Mouse (Mus musculus): ENCODE measurements around the gene Cacnb2. TPM values are rescaled to one million over a fixed set of nuclear protein-coding genes. Genes with fewer than 3 reads are reported as not detected.

The Cacnb2 gene
- total and polyA plus RNA-seq, 2 experiments from 2014 or later = 10.9 to 28.7 TPM

- no peak for TF ChIP-seq CTCF (IDR thresholded peaks at IDR 0.05)
- Histone ChIP-seq H3K9ac (replicated peaks; ENCODE audit: low read length, poor library complexity, severe bottlenecking) (no peak overlapping the region), H3K4me1 (ENCODE audit: insufficient read depth, low read length) (0 out of 2 replicates have a peak, but pooled peaks cover 5% of the 10 kb centered on the region), H3K9me3 (ENCODE audit: low read length) (no peaks in the 10 kb centered on the region), H3K27me3 (ENCODE audit: insufficient read depth, low read length) (no peaks in the 10 kb centered on the region), H3K4me3 (ENCODE audit: low read depth, low read length) (no peak overlapping the region), H3K36me3 (ENCODE audit: insufficient read depth, low read length) (no peaks in the 10 kb centered on the region), H3K4me2 (ENCODE audit: low read depth, low read length, poor library complexity, severe bottlenecking) (no peak overlapping the region), H3K27ac (ENCODE audit: low read depth, low read length) (no peak overlapping the region)
- no peak for DNase-seq (ENCODE audit: low spot score)
- WGBS = 19% methylated on average over 10 of the region's 10 CpGs
- ATAC-seq (ENCODE audit: low FRiP score) = no peak
These were observed 304.4 kb downstream of the Cacnb2 start for GRCm38 (mm10) chr2:14907124-14907925.

- Histone ChIP-seq H3K27me3 (ENCODE audit: insufficient read depth, low read length) (no peaks in the 10 kb centered on the region), H3K4me3 (ENCODE audit: low read depth, low read length) (no peak overlapping the region), H3K9me3 (ENCODE audit: low read length) (no peaks in the 10 kb centered on the region), H3K27ac (ENCODE audit: low read depth, low read length) (peak overlapping the region; percentile 47; the same call in 1 of the 2 replicates), H3K36me3 (ENCODE audit: insufficient read depth, low read length) (no peaks in the 10 kb centered on the region), H3K9ac (replicated peaks; ENCODE audit: low read length, poor library complexity, severe bottlenecking) (no peak overlapping the region), H3K4me1 (ENCODE audit: insufficient read depth, low read length) (no peaks in the 10 kb centered on the region), H3K4me2 (ENCODE audit: low read depth, low read length, poor library complexity, severe bottlenecking) (no peak overlapping the region)
- no peak for TF ChIP-seq CTCF (IDR thresholded peaks at IDR 0.05)
- DNase-seq (ENCODE audit: low spot score) (peak; percentile 35), ATAC-seq (ENCODE audit: low FRiP score) (peak; percentile 90)
- 44% methylated on average over 3 of the region's 3 CpGs for WGBS
These were observed 314.8 kb downstream of the Cacnb2 start for GRCm38 (mm10) chr2:14917585-14918247.

GRCm38 (mm10) chr2:14929866-14930265, 327.0 kb downstream of the Cacnb2 start:
- TF ChIP-seq CTCF (IDR thresholded peaks at IDR 0.05) = no peak
- WGBS = 93% methylated on average over 3 of the region's 3 CpGs
- no peaks in the 10 kb centered on the region for H3K27me3 ChIP-seq (ENCODE audit: insufficient read depth, low read length)
- no peaks in the 10 kb centered on the region for H3K36me3 ChIP-seq (ENCODE audit: insufficient read depth, low read length)
- no peak for ATAC-seq (ENCODE audit: low FRiP score)
- H3K4me3 ChIP-seq (ENCODE audit: low read depth, low read length) = no peak overlapping the region
- no peak overlapping the region for H3K27ac ChIP-seq (ENCODE audit: low read depth, low read length)
- no peaks in the 10 kb centered on the region for H3K4me1 ChIP-seq (ENCODE audit: insufficient read depth, low read length)
- no peak for DNase-seq (ENCODE audit: low spot score)
- no peak overlapping the region for H3K4me2 ChIP-seq (ENCODE audit: low read depth, low read length, poor library complexity, severe bottlenecking)
- no peaks in the 10 kb centered on the region for H3K9me3 ChIP-seq (ENCODE audit: low read length)
- H3K9ac ChIP-seq (replicated peaks; ENCODE audit: low read length, poor library complexity, severe bottlenecking) = no peak overlapping the region

- no peak for DNase-seq (ENCODE audit: low spot score)
- TF ChIP-seq CTCF (IDR thresholded peaks at IDR 0.05) = no peak
These were observed 329.1 kb downstream of the Cacnb2 start for GRCm38 (mm10) chr2:14931968-14932367.

GRCm38 (mm10) chr2:14936492-14936891, 333.6 kb downstream of the Cacnb2 start:
- 59% methylated on average over 8 of the region's 8 CpGs for WGBS
- H3K9ac ChIP-seq (replicated peaks; ENCODE audit: low read length, poor library complexity, severe bottlenecking) = no peak overlapping the region
- H3K4me2 ChIP-seq (ENCODE audit: low read depth, low read length, poor library complexity, severe bottlenecking) = no peak overlapping the region
- ATAC-seq (ENCODE audit: low FRiP score) (0 out of 2 replicates have a peak, but pooled peaks have one; percentile 31), DNase-seq (ENCODE audit: low spot score) (peak; percentile 27)
- H3K4me3 ChIP-seq (ENCODE audit: low read depth, low read length) = no peak overlapping the region
- no peaks in the 10 kb centered on the region for H3K36me3 ChIP-seq (ENCODE audit: insufficient read depth, low read length)
- H3K4me1 ChIP-seq (ENCODE audit: insufficient read depth, low read length) = no peaks in the 10 kb centered on the region
- no peak for TF ChIP-seq CTCF (IDR thresholded peaks at IDR 0.05)
- H3K9me3 ChIP-seq (ENCODE audit: low read length) = no peaks in the 10 kb centered on the region
- H3K27me3 ChIP-seq (ENCODE audit: insufficient read depth, low read length) = no peaks in the 10 kb centered on the region
- no peak overlapping the region for H3K27ac ChIP-seq (ENCODE audit: low read depth, low read length)

More at GRCm38 (mm10) chr2:14931968-14932367, 329.1 kb downstream of the Cacnb2 start:
- no peaks in the 10 kb centered on the region for H3K4me1 ChIP-seq (ENCODE audit: insufficient read depth, low read length)
- H3K9ac ChIP-seq (replicated peaks; ENCODE audit: low read length, poor library complexity, severe bottlenecking) = no peak overlapping the region
- H3K27me3 ChIP-seq (ENCODE audit: insufficient read depth, low read length) = no peaks in the 10 kb centered on the region
- ATAC-seq (ENCODE audit: low FRiP score) = no peak
- no peak overlapping the region for H3K4me2 ChIP-seq (ENCODE audit: low read depth, low read length, poor library complexity, severe bottlenecking)
- no peak overlapping the region for H3K27ac ChIP-seq (ENCODE audit: low read depth, low read length)
- no peaks in the 10 kb centered on the region for H3K9me3 ChIP-seq (ENCODE audit: low read length)
- H3K4me3 ChIP-seq (ENCODE audit: low read depth, low read length) = no peak overlapping the region
- H3K36me3 ChIP-seq (ENCODE audit: insufficient read depth, low read length) = no peaks in the 10 kb centered on the region
- WGBS = 96% methylated on average over 2 of the region's 2 CpGs

GRCm38 (mm10) chr2:14942261-14942660, 339.4 kb downstream of the Cacnb2 start:
- no peaks in the 10 kb centered on the region for H3K4me1 ChIP-seq (ENCODE audit: insufficient read depth, low read length)
- WGBS = 81% methylated on average over 4 of the region's 4 CpGs
- H3K9ac ChIP-seq (replicated peaks; ENCODE audit: low read length, poor library complexity, severe bottlenecking) = no peak overlapping the region
- no peak for DNase-seq (ENCODE audit: low spot score)
- H3K27me3 ChIP-seq (ENCODE audit: insufficient read depth, low read length) = no peaks in the 10 kb centered on the region
- ATAC-seq (ENCODE audit: low FRiP score) = no peak
- no peak for TF ChIP-seq CTCF (IDR thresholded peaks at IDR 0.05)
- no peak overlapping the region for H3K4me3 ChIP-seq (ENCODE audit: low read depth, low read length)
- H3K9me3 ChIP-seq (ENCODE audit: low read length) = no peaks in the 10 kb centered on the region
- H3K36me3 ChIP-seq (ENCODE audit: insufficient read depth, low read length) = no peaks in the 10 kb centered on the region
- H3K27ac ChIP-seq (ENCODE audit: low read depth, low read length) = no peak overlapping the region
- no peak overlapping the region for H3K4me2 ChIP-seq (ENCODE audit: low read depth, low read length, poor library complexity, severe bottlenecking)

All from midbrain, postnatal 0 days (tissue).